Mouse (Mus musculus) urinary bladder, postnatal 10 days (tissue): ENCODE measurements around the gene Ldb1.
"Not testable (repeated sequence)": the region's sequence is repeated elsewhere in the genome, so short reads cannot be mapped to it uniquely, and the experiment has no call there.

Source experiments
- DNase-seq: peaks from one replicate; pipeline ENCODE4 v3.0.0; 2022; ENCODE audit warnings: low spot score

The Ldb1 gene

GRCm38 (mm10) chr19:46028747-46029320 lies 16.2 kb downstream of the Ldb1 start:
- no peak for DNase-seq

DNA sequence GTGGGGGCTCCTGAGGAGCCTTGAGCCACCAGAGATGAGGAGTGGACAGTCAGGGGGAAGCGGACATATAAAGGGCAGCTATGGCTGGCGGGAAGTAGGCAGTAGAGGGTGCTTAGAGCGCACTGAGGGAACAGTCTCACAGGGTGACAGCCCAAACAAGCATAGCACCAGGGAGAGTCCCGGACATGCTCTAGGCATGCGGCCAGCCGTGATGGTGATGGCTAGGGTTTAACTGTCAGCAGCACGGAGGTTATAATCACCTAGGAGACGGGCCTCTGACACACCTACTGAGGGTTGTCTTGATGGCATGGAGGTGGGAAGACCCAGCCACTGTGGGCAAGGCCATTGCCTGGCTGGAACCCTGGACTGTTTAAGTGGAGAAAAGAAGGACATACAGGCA lies 18.4 kb downstream of the Ldb1 start:
- no peak for DNase-seq

- DNase-seq, result no peak
Observed at GRCm38 (mm10) chr19:46024959-46025358, 20.1 kb downstream of the Ldb1 start.

GRCm38 (mm10) chr19:46016023-46016422 lies 29.0 kb downstream of the Ldb1 start:
- no peak for DNase-seq

DNA sequence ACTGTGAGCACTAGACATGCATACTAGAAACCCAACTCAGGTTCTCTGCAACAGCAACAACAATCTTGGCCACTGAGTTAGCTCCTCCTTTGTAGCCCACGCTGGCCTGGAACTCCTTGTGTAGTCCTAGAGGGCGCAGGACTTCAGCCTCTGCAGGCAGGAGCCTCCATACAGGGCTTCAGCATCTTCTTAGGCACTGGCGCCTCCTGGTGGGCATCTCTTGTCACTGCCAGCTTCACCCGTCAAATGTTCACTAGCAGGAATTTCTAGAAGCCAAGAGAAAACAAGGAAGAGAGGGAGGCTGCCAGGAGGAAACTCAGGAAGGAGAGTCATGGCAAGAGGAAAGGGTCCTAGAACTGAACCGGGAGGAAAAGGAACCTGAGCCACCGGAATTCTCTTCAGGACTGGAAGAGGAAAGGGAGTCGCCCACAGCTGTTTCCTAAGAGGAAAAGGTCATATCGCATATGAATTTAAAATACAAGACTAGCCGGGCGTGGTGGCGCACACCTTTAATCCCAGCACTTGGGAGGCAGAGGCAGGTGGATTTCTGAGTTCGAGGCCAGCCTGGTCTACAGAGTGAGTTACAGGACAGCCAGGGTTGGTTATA lies 30.3 kb downstream of the Ldb1 start:
- DNase-seq, result peak; percentile 59

DNA sequence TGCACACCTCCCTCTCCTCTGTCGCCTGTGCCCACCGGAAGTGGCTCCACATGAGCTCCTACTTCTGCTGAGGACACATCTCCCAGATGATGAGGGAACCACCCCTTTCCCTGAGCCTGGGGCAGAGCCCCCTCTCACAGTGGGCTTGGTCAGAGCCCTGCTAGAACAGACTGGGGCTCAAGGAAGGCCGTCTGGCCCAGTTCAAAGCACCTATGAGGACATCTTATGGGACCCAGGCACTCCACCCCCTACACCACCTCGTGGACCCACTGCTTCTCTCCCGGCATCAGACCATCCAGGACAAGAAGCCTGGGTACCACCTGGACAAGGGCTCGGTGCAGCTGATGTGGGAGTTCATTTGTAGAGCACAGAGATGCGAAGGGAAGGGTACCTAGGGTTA lies 39.3 kb downstream of the Ldb1 start:
- no peak for DNase-seq

DNA sequence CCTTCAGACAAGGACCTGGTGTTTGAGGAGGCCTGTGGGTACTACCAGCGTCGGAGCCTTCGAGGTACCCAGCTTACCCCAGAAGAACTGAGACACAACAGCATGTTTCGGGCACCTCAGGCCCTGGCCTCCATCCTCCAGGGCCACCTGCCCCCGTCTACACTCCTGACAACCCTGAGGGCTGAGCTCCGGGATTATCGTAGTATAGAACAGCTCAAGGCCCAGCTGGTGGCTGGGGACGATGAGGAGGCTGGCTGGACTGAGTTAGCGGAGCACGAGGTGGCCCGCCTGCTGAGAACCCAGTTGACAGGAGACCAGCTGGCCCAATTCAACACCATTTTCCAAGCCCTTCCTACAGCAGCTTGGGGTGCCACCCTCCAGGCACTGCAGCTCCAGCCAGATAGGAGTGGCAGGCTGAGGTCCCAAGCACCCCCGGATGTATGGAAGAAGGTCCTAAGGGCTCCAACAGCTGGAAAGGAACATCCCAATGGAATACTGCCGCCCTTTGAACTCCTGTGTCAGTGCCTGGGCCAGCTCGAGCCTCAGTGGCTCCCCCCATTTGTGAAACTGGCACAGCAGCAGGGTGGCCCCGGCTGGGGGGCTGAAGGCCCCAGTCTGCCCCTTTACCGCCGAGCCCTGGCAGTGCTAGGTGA lies 40.1 kb downstream of the Ldb1 start:
- no peak for DNase-seq

DNA sequence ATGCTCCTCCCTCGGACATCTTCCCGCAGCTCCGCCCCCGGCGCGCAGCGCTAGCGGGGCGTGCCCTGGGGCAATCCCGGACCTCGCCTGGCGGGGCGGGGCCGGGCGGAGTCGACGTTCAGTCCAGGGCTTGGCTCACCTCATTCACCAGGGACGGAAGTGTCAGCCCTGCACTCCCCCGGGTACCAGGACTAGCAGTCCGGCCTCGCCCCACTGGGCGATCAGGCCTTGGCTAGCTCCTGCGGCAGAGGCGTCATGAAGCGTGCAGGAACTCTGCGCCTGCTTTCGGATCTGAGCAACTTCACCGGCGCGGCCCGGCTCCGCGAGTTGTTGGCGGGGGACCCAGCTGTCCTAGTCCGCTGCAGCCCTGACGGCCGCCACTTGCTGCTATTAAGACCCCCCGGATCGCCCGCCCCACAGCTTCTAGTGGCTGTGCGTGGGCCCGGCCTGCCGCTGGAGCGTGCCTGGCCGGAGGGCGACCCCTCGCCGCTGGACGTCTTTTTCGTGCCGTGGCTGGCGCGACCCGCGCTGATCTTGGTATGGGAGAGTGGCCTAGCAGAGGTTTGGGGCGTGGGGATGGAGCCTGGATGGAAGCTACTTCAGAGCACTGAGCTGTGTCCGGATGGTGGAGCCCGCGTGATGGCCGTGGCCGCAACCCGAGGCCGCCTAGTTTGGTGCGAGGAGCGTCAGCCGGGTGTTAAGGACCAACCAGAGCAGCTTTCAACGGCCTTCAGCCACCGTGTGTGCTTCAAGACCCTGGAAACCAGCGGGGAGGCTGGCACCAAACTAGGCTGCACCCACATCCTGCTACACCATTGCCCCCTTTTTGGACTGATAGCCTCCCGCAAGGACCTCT lies 41.4 kb downstream of the Ldb1 start, which contains the start of gene Hps6:
Gene Hps6, plus strand, starts transcription at position 138 of the 856 bp plus-strand sequence.
- peak; percentile 44 for DNase-seq

- DNase-seq, result no peak
Observed at GRCm38 (mm10) chr19:46002279-46002678, 42.7 kb downstream of the Ldb1 start.

GRCm38 (mm10) chr19:45999378-45999777 lies 45.6 kb downstream of the Ldb1 start:
- DNase-seq, result no peak

- DNase-seq, result no peak
Observed at GRCm38 (mm10) chr19:45998694-45999217, 46.3 kb downstream of the Ldb1 start.

- peak; percentile 64 for DNase-seq
Observed at GRCm38 (mm10) chr19:45997785-45998693, 47.0 kb downstream of the Ldb1 start, which contains the start of gene Armh3. Gene Armh3, minus strand, starts transcription at chr19:45998488.

DNA sequence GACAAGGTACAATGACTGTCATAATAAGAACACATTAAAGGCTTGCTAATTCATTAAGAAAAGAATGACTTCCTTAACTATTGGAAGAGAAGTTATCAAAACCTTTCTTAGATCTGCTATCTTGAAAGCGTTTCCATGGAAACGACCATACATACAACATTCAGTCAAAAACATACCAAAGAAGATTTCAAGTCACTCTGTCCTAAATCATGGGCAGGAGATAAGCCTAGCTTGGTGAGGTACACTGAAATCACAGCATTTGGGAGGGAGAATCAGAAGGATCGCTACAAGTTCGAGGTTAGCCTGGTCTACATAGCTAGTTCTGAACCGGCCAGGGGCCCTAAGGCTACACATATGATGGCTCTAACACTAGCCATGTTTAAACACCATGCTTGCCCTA lies 47.6 kb downstream of the Ldb1 start:
- DNase-seq, result no peak

GRCm38 (mm10) chr19:45993981-45994737 lies 50.9 kb downstream of the Ldb1 start:
- DNase-seq, result no peak

DNA sequence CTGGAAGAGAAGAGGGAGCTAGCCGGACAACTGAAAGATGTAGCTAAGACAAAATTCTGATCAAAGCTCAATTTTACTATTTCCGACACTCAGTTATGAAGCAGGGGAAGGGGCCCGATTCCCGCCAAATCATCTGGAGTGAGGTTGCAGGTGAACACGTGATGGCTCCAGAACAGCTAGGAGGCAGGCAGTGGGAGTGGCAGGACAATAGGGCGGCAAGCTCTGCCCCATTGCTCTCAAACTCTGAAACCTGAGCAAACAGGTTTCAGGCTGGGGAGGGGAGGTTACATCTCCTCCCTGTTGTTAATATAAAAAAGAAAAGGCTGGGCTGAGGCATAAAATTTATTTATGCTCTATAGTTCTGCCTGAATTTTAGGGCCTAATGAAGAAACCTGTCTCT lies 51.6 kb downstream of the Ldb1 start:
- DNase-seq, result not testable (repeated sequence)

DNA sequence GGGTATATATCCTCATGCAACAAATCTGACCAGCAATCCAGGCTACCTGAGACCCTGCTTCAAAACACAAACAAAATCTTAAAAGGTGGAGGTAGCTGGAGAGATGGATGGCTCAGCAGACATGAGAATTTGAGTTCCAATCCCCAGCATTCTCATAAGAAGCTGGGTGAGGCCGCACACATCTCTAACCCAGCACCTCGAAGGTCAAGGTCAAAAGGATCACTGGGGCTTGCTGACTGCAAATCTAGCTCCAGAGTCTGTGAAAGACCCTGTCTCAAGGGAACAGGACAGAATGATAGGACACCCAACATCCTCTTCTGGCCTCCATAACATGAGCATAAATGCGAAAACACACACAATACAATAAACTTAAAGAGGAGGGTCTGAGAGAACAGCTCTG lies 53.8 kb downstream of the Ldb1 start:
- DNase-seq, result no peak

- no peak for DNase-seq
Observed at GRCm38 (mm10) chr19:45988238-45988637, 56.8 kb downstream of the Ldb1 start.

DNA sequence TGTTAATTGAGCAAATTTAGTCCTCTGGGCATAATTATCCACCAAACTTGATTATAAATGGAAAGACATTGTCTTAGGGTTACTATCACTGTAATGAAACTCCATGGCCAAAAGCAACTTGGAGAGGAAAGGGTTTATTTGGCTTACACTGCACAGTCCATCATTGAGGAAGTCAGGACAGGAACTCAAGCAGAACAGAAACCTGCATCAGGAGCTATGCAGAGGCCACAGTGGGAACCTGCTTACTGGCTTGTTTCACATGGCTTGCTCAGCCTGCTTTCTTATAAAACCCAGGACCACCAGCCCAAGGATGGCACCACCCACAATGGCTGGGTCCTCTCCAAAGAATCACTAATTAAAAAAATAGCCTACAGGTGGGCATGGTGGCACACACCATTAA lies 60.6 kb downstream of the Ldb1 start:
- DNase-seq, result no peak
